Mouse (Mus musculus): ENCODE data around the gene Olfr99. TPM values are rescaled to one million over a fixed set of nuclear protein-coding genes. Genes with fewer than 3 reads are reported as not detected.

Gene Olfr99
- not detected in 2 replicates for polyA plus RNA-seq (2012; rRNA removed)

GRCm38 (mm10) chr17:37283360-37283759, at the start of gene Olfr99:
Gene Olfr99, minus strand, starts transcription at chr17:37283460.

DNA sequence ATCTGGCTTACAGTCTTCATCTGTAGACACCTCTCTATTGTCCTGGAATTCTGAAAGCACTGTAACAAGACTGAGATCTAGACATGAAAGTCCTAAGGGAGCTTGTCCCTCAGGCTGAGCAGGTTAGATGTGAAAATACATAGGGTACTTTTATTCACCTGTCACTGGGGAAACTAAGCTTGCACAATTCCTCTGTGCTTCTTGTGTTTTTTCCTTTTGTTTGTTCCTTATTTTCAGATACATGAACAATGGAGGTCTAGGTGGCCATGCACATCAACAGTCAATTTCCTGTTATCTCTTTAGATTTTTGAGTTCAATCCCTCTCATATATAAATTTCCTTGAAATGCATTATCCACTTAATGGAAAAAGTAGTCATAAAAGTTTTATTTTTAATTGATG, 33.7 kb upstream of the Olfr99 start, which contains the start of gene Olfr102:
TSS of gene Olfr102 (minus strand) at position 101 of the 400 bp plus-strand sequence.

DNA sequence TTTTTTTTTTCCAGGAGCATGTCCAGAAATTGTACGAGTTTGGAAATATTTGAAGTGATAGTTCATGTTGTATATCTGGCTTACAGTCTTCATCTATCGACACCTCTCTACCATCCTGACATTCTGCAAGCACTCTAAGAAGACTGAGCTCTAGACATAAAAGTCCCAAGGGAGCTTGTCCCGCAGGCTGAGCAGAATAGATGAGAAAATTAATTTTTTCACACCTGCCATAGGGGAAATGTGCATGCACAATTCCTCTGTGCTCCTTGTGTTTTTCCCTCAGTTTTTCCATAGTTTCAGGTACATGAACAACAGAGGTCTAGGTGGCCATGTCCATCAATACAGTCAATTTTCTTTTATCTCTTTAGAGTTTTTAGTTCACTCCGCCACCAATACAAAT, 21.0 kb upstream of the Olfr99 start, which contains the start of gene Olfr101:
TSS of gene Olfr101 (minus strand) at position 101 of the 400 bp plus-strand sequence.

DNA sequence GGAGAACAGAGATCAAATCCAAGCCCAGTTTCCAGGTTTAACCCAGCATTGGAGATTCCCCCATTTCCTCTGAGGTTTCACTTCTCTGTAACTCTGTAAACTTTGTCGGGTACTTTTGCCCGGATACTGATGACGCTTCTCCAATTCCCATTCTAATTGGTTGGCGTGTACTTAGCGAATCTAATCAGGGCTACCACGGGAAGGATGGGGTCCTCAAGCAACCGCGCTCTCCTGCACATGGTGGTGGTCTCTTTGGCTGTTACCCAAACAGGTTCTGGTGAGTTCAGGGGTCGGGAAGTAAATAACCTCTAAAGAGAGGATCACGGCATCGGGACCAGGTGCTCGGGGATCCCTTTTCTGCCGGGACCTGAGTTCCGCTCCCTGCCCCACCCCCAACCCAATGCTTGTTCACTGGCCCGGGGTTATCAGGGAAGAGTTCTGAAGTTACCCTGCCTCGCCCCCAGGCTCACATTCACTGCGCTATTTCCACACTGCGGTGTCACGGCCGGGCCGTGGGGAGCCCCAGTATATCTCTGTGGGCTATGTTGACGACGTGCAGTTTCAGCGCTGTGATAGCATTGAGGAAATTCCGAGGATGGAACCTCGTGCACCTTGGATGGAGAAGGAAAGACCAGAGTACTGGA, 13.1 kb downstream of the Olfr99 start, which contains the start of gene H2-M3:
TSS of gene H2-M3 (plus strand) at position 163 of the 644 bp plus-strand sequence.

GRCm38 (mm10) chr17:37263626-37264025, 19.6 kb downstream of the Olfr99 start, which contains the start of gene Olfr98:
Gene Olfr98, minus strand, starts transcription at chr17:37263749.

DNA sequence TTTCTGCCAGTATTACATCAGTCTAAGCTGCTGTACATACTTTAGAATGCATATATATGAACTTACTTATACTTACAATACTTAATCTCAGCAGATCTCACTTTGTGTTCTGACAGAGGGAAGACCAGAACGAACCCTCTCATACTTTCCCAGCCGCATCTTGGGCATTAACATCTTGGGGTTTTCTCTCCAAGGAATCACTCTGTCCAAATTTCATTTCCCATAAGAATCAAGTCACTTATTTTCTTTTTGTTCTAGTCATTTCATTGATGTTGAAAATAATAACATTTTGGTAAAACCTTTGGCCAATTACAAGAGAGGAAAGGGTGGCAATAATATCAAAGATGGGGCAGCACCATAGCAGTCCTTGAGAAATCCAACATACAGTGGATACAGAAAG, 46.0 kb downstream of the Olfr99 start, which contains the start of gene Olfr97:
TSS of gene Olfr97 (minus strand) at position 101 of the 400 bp plus-strand sequence.

Other genes with a start within 250 kb of the Olfr99 start
- gene Gabbr1, start 237.5 kb downstream of the Olfr99 start, polyA plus RNA-seq (2012; rRNA removed) = 3.1 and 5.1 TPM in 2 replicates
- gene Olfr90, start 195.0 kb downstream of the Olfr99 start, polyA plus RNA-seq (2012; rRNA removed) = not detected in 2 replicates
- not detected in 2 replicates for gene Olfr91, start 185.2 kb downstream of the Olfr99 start, polyA plus RNA-seq (2012; rRNA removed)
- not detected in 2 replicates for gene Olfr92, start 163.4 kb downstream of the Olfr99 start, polyA plus RNA-seq (2012; rRNA removed)
- not detected in 2 replicates for gene Olfr93, start 122.0 kb downstream of the Olfr99 start, polyA plus RNA-seq (2012; rRNA removed)
- gene Ubd, start 89.6 kb downstream of the Olfr99 start, polyA plus RNA-seq (2012; rRNA removed) = 0.46 and 0.68 TPM in 2 replicates
- not detected in 2 replicates for gene Olfr94, start 82.5 kb downstream of the Olfr99 start, polyA plus RNA-seq (2012; rRNA removed)
- not detected in 2 replicates for gene Olfr95, start 70.3 kb downstream of the Olfr99 start, polyA plus RNA-seq (2012; rRNA removed)
- gene Olfr96, start 63.3 kb downstream of the Olfr99 start, polyA plus RNA-seq (2012; rRNA removed) = not detected in 2 replicates
- not detected in 2 replicates for gene Olfr97, start 46.1 kb downstream of the Olfr99 start, polyA plus RNA-seq (2012; rRNA removed)
- not detected in 2 replicates for gene Olfr98, start 19.7 kb downstream of the Olfr99 start, polyA plus RNA-seq (2012; rRNA removed)
- gene H2-M3, start 13.2 kb downstream of the Olfr99 start, polyA plus RNA-seq (2012; rRNA removed) = 2.6 and 3.0 TPM in 2 replicates
- gene Olfr101, start 20.9 kb upstream of the Olfr99 start, polyA plus RNA-seq (2012; rRNA removed) = not detected in 2 replicates
- not detected in 2 replicates for gene Olfr102, start 33.6 kb upstream of the Olfr99 start, polyA plus RNA-seq (2012; rRNA removed)
- not detected in 2 replicates for gene Olfr103, start 56.2 kb upstream of the Olfr99 start, polyA plus RNA-seq (2012; rRNA removed)
- gene Olfr104-ps, start 76.1 kb upstream of the Olfr99 start, polyA plus RNA-seq (2012; rRNA removed) = not detected in 2 replicates
- gene Olfr105-ps, start 95.6 kb upstream of the Olfr99 start, polyA plus RNA-seq (2012; rRNA removed) = not detected in 2 replicates
- not detected in 2 replicates for gene Olfr106-ps, start 106.9 kb upstream of the Olfr99 start, polyA plus RNA-seq (2012; rRNA removed)
- not detected in 2 replicates for gene Olfr107, start 115.8 kb upstream of the Olfr99 start, polyA plus RNA-seq (2012; rRNA removed)
- not detected in 2 replicates for gene Olfr108, start 162.0 kb upstream of the Olfr99 start, polyA plus RNA-seq (2012; rRNA removed)
- not detected in 2 replicates for gene Olfr109, start 175.5 kb upstream of the Olfr99 start, polyA plus RNA-seq (2012; rRNA removed)
- gene H2-M2, start 200.1 kb upstream of the Olfr99 start, polyA plus RNA-seq (2012; rRNA removed) = 0.06 TPM in 1 of 2 replicates, not detected in the other
- 0.02 TPM in 1 of 2 replicates, not detected in the other for gene Olfr110, start 209.0 kb upstream of the Olfr99 start, polyA plus RNA-seq (2012; rRNA removed)
- 0.03 and 0.04 TPM in 2 replicates for gene Olfr111, start 224.6 kb upstream of the Olfr99 start, polyA plus RNA-seq (2012; rRNA removed)